Mouse (Mus musculus) MEL (cell line): ENCODE data around the gene Vps26a.

ENCODE experiments used
- CHD2 ChIP-seq: IDR thresholded peaks from 2 replicates; pipeline ENCODE4 v1.6.1; 2011; ENCODE audit warnings: low read length, improper control_type of control experiment
- CTCF ChIP-seq, 3 experiments: IDR thresholded peaks in 2 of 3; conservative IDR thresholded peaks in 1 of 3; 2 replicates each; pipeline ENCODE4 v1.5.1; 2011 to 2012; ENCODE audit warnings: low read length in 3 of 3, low read depth in 2 of 3, mild to moderate bottlenecking in 2 of 3, improper control_type of control experiment in 1 of 3, inconsistent platforms in 1 of 3, mixed read lengths in 1 of 3, moderate library complexity in 1 of 3; ENCODE audit not compliant: control insufficient read depth in 1 of 3, insufficient read depth in 1 of 3, poor library complexity in 1 of 3, severe bottlenecking in 1 of 3
- EP300 ChIP-seq, 2 experiments: IDR thresholded peaks; 2 replicates each; pipeline ENCODE4 v1.6.1; 2011; ENCODE audit warnings: improper control_type of control experiment in 2 of 2, low read length in 2 of 2, low read depth in 1 of 2, mild to moderate bottlenecking in 1 of 2
- MXI1 ChIP-seq: IDR thresholded peaks from 2 replicates; pipeline ENCODE4 v1.6.1; 2011; ENCODE audit warnings: mild to moderate bottlenecking, low read depth, low read length, improper control_type of control experiment
- NRF1 ChIP-seq: IDR thresholded peaks from 2 replicates; pipeline ENCODE4 v1.6.1; 2014; ENCODE audit warnings: low read depth, mild to moderate bottlenecking, inconsistent platforms, low read length, improper control_type of control experiment, moderate library complexity; ENCODE audit not compliant: poor library complexity, insufficient read depth, severe bottlenecking
- POLR2A ChIP-seq, 2 experiments: IDR thresholded peaks; 2 replicates each; pipeline ENCODE4 v1.6.1; 2011 to 2012; ENCODE audit warnings: low read length in 2 of 2, mild to moderate bottlenecking in 2 of 2, control low read depth in 1 of 2, improper control_type of control experiment in 1 of 2, low read depth in 1 of 2, moderate library complexity in 1 of 2; ENCODE audit not compliant: control insufficient read depth in 1 of 2, insufficient read depth in 1 of 2, poor library complexity in 1 of 2
- POLR2AphosphoS2 ChIP-seq: IDR thresholded peaks from 2 replicates; pipeline ENCODE4 v1.6.1; 2011; ENCODE audit warnings: low read length, improper control_type of control experiment
- ZMIZ1 ChIP-seq: IDR thresholded peaks from 2 replicates; pipeline ENCODE4 v1.6.1; 2012; ENCODE audit warnings: low read depth, mild to moderate bottlenecking, inconsistent platforms, low read length, improper control_type of control experiment, moderate library complexity

DNA sequence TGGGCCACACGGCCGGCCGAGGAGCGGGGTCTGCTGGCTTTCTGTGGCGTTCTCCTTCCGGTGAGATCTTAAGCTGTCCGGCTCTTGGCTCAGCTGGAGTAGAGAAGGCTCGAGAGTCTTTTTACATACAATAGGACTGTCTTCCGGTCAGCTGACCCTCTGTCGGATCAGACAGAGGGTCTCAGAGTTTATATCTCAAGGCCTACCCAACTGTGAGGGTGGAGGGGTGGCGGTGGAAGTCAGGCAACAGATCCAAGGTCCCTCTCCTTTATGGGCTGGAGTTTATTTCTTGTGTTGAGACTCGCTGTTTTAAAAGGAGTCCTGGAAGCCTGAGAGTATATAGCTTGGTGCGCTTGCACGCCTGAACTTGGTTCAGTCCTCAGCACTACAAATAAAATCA lies 40.7 kb upstream of the Vps26a start, which contains the start of gene Srgn:
- TF ChIP-seq CTCF (IDR thresholded peaks at IDR 0.05 in 2 of 3, conservative IDR thresholded peaks at IDR 0.05 in 1 of 3; ENCODE audit: control insufficient read depth in 1 of 3, insufficient read depth in 1 of 3, low read depth in 2 of 3, low read length in 3 of 3, poor library complexity in 1 of 3, severe bottlenecking in 1 of 3) (no peak), CHD2 (no peak), MXI1 (no peak), EP300 (IDR thresholded peaks at IDR 0.05; ENCODE audit: low read depth in 1 of 2, low read length in 2 of 2) (no peak), NRF1 (no peak), POLR2A (IDR thresholded peaks at IDR 0.05; ENCODE audit: control insufficient read depth in 1 of 2, insufficient read depth in 1 of 2, low read depth in 1 of 2, low read length in 2 of 2, poor library complexity in 1 of 2) (no peak), POLR2AphosphoS2 (no peak), ZMIZ1 (no peak)
